Mouse (Mus musculus) CH12.LX (cell line): ENCODE results near the gene Dab2. TPM values are rescaled to one million over a fixed set of nuclear protein-coding genes. Genes with fewer than 3 reads are reported as not detected.

Source experiments
- DNase-seq: peaks from one replicate; pipeline ENCODE4 v3.0.0-alpha.2; 2013; ENCODE audit errors: extremely low read depth
- H3K27ac ChIP-seq: 2 replicates; pipeline ENCODE4 v1.5.1; 2012; ENCODE audit warnings: low read depth, mild to moderate bottlenecking, control low read depth, moderate library complexity; ENCODE audit not compliant: insufficient read depth
- H3K27me3 ChIP-seq: replicated peaks from 2 replicates; pipeline ENCODE3; 2012; ENCODE audit warnings: inconsistent platforms
- H3K36me3 ChIP-seq, 2 experiments: replicated peaks in 1 of 2; 2 replicates each; pipeline versions ENCODE3 to v1.6.1; 2012; ENCODE audit warnings: inconsistent platforms in 1 of 2, low read length in 1 of 2, mild to moderate bottlenecking in 1 of 2, mixed read lengths in 1 of 2, moderate library complexity in 1 of 2; ENCODE audit not compliant: control insufficient read depth in 1 of 2, insufficient read depth in 1 of 2
- H3K4me1 ChIP-seq, 2 experiments: 2 replicates each; pipeline ENCODE4 v1.6.1; 2012; ENCODE audit warnings: inconsistent platforms in 1 of 2, moderate library complexity in 1 of 2; ENCODE audit not compliant: insufficient read depth in 2 of 2, control insufficient read depth in 1 of 2
- H3K4me2 ChIP-seq: 2 replicates; pipeline ENCODE4 v1.6.1; 2012; ENCODE audit warnings: low read depth, mild to moderate bottlenecking, control low read depth; ENCODE audit not compliant: poor library complexity, insufficient read depth, severe bottlenecking
- H3K4me3 ChIP-seq, 3 experiments: fragments of 150-350 bp in 1 of 3; sonication (generic) in 1 of 3; replicated peaks in 1 of 3; 2 replicates each; pipeline versions ENCODE3 to v1.5.1; 2011 to 2012; ENCODE audit warnings: low read depth in 2 of 3, low read length in 2 of 3, mild to moderate bottlenecking in 2 of 3, moderate library complexity in 2 of 3, control low read depth in 1 of 3, improper control_type of control experiment in 1 of 3, inconsistent platforms in 1 of 3, mixed read lengths in 1 of 3; ENCODE audit not compliant: poor library complexity in 1 of 3
- H3K79me2 ChIP-seq: replicated peaks from 2 replicates; pipeline ENCODE4 v1.6.1; 2012; ENCODE audit warnings: mild to moderate bottlenecking, moderate library complexity; ENCODE audit not compliant: control insufficient read depth, poor library complexity, insufficient read depth, severe bottlenecking; ENCODE audit errors: extremely low read depth
- H3K9ac ChIP-seq: 2 replicates; pipeline ENCODE4 v1.6.1; 2012; ENCODE audit warnings: low read depth, mild to moderate bottlenecking, control low read depth, moderate library complexity; ENCODE audit not compliant: insufficient read depth
- H3K9me3 ChIP-seq: replicated peaks from 2 replicates; pipeline ENCODE3; 2012; ENCODE audit warnings: low read length, inconsistent platforms, mixed read lengths
- BHLHE40 ChIP-seq: IDR thresholded peaks from 2 replicates; pipeline ENCODE4 v1.6.1; 2011; ENCODE audit warnings: mild to moderate bottlenecking, low read depth, low read length, improper control_type of control experiment
- CHD1 ChIP-seq: IDR thresholded peaks from 2 replicates; pipeline ENCODE4 v1.6.1; 2012; ENCODE audit warnings: low read depth, low read length, improper control_type of control experiment, inconsistent platforms
- EP300 ChIP-seq: IDR thresholded peaks from 2 replicates; pipeline ENCODE4 v1.6.1; 2011; ENCODE audit warnings: low read length, improper control_type of control experiment
- ETS1 ChIP-seq: conservative IDR thresholded peaks from 2 replicates; pipeline ENCODE4 v1.6.1; 2012; ENCODE audit warnings: low read depth, mild to moderate bottlenecking, inconsistent platforms, low read length, improper control_type of control experiment, moderate library complexity
- HCFC1 ChIP-seq: IDR thresholded peaks from 2 replicates; pipeline ENCODE4 v1.6.1; 2012; ENCODE audit warnings: low read depth, mild to moderate bottlenecking, inconsistent platforms, low read length, improper control_type of control experiment
- IRF4 ChIP-seq: IDR thresholded peaks from 2 replicates; pipeline ENCODE4 v1.6.1; 2014; ENCODE audit warnings: low read depth, mild to moderate bottlenecking, inconsistent platforms, low read length, improper control_type of control experiment
- JUN ChIP-seq: IDR thresholded peaks from 2 replicates; pipeline ENCODE4 v1.6.1; 2011; ENCODE audit warnings: low read depth, mild to moderate bottlenecking, low read length, improper control_type of control experiment, moderate library complexity; ENCODE audit not compliant: insufficient read depth
- KAT2A ChIP-seq: IDR thresholded peaks from 2 replicates; pipeline ENCODE4 v1.6.1; 2012; ENCODE audit warnings: low read length, improper control_type of control experiment, inconsistent platforms; ENCODE audit not compliant: insufficient replicate concordance
- MAFK ChIP-seq: IDR thresholded peaks from 2 replicates; pipeline ENCODE4 v1.6.1; 2011; ENCODE audit warnings: low read length, improper control_type of control experiment; ENCODE audit not compliant: insufficient replicate concordance
- MXI1 ChIP-seq: IDR thresholded peaks from 2 replicates; pipeline ENCODE4 v1.6.1; 2011; ENCODE audit warnings: mild to moderate bottlenecking, low read depth, low read length, improper control_type of control experiment
- MYC ChIP-seq: IDR thresholded peaks from 2 replicates; pipeline ENCODE4 v1.6.1; 2011; ENCODE audit warnings: low read depth, mild to moderate bottlenecking, improper control_type of control experiment, low read length
- POLR2A ChIP-seq: IDR thresholded peaks from 2 replicates; pipeline ENCODE4 v1.6.1; 2011; ENCODE audit warnings: low read depth, mild to moderate bottlenecking, improper control_type of control experiment, low read length
- POLR2AphosphoS2 ChIP-seq: IDR thresholded peaks from 2 replicates; pipeline ENCODE4 v1.6.1; 2011; ENCODE audit warnings: low read depth, low read length, improper control_type of control experiment
- SIN3A ChIP-seq: IDR thresholded peaks from 2 replicates; pipeline ENCODE4 v1.6.1; 2012; ENCODE audit warnings: low read length, improper control_type of control experiment, inconsistent platforms
- SMC3 ChIP-seq: IDR thresholded peaks from 2 replicates; pipeline ENCODE4 v1.6.1; 2011; ENCODE audit warnings: low read depth, low read length, improper control_type of control experiment
- UBTF ChIP-seq: IDR thresholded peaks from 2 replicates; pipeline ENCODE4 v1.6.1; 2012; ENCODE audit warnings: low read depth, mild to moderate bottlenecking, inconsistent platforms, low read length, improper control_type of control experiment, moderate library complexity
- USF2 ChIP-seq: conservative IDR thresholded peaks from 2 replicates; pipeline ENCODE4 v1.6.1; 2011; ENCODE audit warnings: low read depth, low read length, improper control_type of control experiment
- ZC3H11A ChIP-seq: IDR thresholded peaks from 2 replicates; pipeline ENCODE4 v1.6.1; 2012; ENCODE audit warnings: low read depth, mild to moderate bottlenecking, inconsistent platforms, low read length, improper control_type of control experiment
- ZKSCAN1 ChIP-seq: IDR thresholded peaks from 2 replicates; pipeline ENCODE4 v1.6.1; 2012; ENCODE audit warnings: low read depth, inconsistent platforms, low read length, improper control_type of control experiment, borderline replicate concordance
- ZMIZ1 ChIP-seq: IDR thresholded peaks from 2 replicates; pipeline ENCODE4 v1.6.1; 2012; ENCODE audit warnings: low read depth, mild to moderate bottlenecking, inconsistent platforms, low read length, improper control_type of control experiment
- ZNF384 ChIP-seq: IDR thresholded peaks from 2 replicates; pipeline ENCODE4 v1.6.1; 2012; ENCODE audit warnings: low read depth, low read length, improper control_type of control experiment, inconsistent platforms
- dilution Hi-C: fragments of 300-500 bp; cut with MboI; formaldehyde crosslinking; loops from 2 replicates; pipeline ENCODE4 v1.14.3; 2020; ENCODE audit warnings: low sequenced_read_pairs; ENCODE audit not compliant: extremely low pct_unique_long_range_greater_than_20kb, extremely low pct_ligation_motif_present
- in situ Hi-C: fragments of 300-500 bp; cut with MboI; formaldehyde crosslinking; loops from 3 replicates; pipeline ENCODE4 v1.14.3; 2019; ENCODE audit warnings: low sequenced_read_pairs, low pct_ligation_motif_present, low pct_unique_long_range_greater_than_20kb, mixed read lengths
- polyA plus RNA-seq: library from polyadenylated mRNA; unstranded; fragments of >175 nt; gene quantifications from 2 replicates; pipeline ENCODE4 v1.2.1, GENCODE M21; 2012; ENCODE audit warnings: low read depth; ENCODE audit not compliant: insufficient read length
- total RNA-seq, 2 experiments: library from RNA; depleted of rRNA; stranded (reverse); fragments of 300-350 nt in 1 of 2; fragments of >200 nt in 1 of 2; gene quantifications; 2 replicates each; pipeline ENCODE4 v1.2.3; 2012 to 2014

The Dab2 gene
- total and polyA plus RNA-seq, 3 experiments: 0.17 TPM; not detected in 1

DNA sequence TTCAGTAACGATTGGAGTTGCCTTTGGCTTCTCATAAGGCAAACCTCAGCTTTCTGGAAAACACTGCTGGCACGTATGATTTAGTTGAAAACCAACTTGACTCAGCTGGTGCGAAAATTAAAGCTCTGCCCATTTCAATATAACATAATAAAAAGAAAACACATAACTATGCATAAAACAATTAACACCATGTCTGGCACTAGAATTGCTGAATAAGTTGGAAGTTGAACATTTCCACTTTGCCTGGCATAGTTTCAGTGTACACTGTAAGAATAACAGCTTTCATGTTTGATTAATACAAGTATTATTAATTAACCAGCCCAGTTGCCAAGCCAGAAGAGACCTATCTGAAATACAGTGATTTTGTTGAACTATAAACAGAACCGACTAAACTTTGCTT, 2.6 kb downstream of the Dab2 start:
- no peaks in the 10 kb centered on the region for H3K27me3 ChIP-seq
- H3K79me2 ChIP-seq: no peaks in the 10 kb centered on the region
- no peak overlapping the region for H3K4me2 ChIP-seq
- in situ Hi-C loops: no loop called here
- H3K4me1 ChIP-seq: peaks cover 6 to 10% of the 10 kb centered on the region in 2 experiments; a peak in 3 of 4 replicates
- no peak for TF ChIP-seq BHLHE40
- TF ChIP-seq MYC: no peak
- no peak for TF ChIP-seq SIN3A
- TF ChIP-seq POLR2A: no peak
- no peak for TF ChIP-seq KAT2A
- TF ChIP-seq ZC3H11A: no peak
- no peak for TF ChIP-seq ZKSCAN1
- no peak for TF ChIP-seq MXI1
- TF ChIP-seq HCFC1: no peak
- TF ChIP-seq ZNF384: no peak
- TF ChIP-seq POLR2AphosphoS2: no peak
- no peak for TF ChIP-seq ZMIZ1
- TF ChIP-seq ETS1: no peak
- no peak for TF ChIP-seq CHD1
- no peak for TF ChIP-seq UBTF
- no peak for TF ChIP-seq USF2
- no peak for TF ChIP-seq MAFK
- TF ChIP-seq SMC3: no peak
- no peak for TF ChIP-seq EP300
- DNase-seq: no peak
- H3K36me3 ChIP-seq: no peaks in the 10 kb centered on the region
- H3K4me3 ChIP-seq: no peak overlapping the region
- no peak overlapping the region for H3K27ac ChIP-seq
- H3K9me3 ChIP-seq: no peaks in the 10 kb centered on the region
- dilution Hi-C loops: no loop called here
- no peak overlapping the region for H3K9ac ChIP-seq

DNA sequence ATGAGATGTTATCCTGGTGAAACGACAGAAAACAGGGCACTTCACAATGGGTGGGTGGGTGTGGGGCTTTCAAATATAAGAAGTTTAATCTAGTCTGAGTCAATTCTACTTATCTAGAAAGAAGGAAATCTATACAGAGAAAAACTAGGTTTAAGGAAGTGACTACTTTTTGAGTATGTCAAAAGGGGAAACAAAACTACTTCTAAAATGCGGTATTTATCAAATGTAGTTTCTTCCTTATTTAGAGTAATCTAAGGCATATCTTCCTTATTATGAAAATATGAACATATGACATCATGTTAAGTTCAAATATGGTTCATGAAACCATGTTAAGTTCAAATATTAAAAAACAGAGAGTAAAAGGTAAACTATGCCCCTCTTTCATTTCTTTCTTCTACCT, 4.2 kb downstream of the Dab2 start:
- Histone ChIP-seq H3K27ac (no peak overlapping the region), H3K36me3 (no peaks in the 10 kb centered on the region), H3K4me2 (no peak overlapping the region), H3K27me3 (no peaks in the 10 kb centered on the region), H3K79me2 (no peaks in the 10 kb centered on the region), H3K4me3 (no peak overlapping the region), H3K4me1 (peaks cover 6 to 10% of the 10 kb centered on the region in 2 experiments; a peak in 3 of 4 replicates), H3K9ac (no peak overlapping the region), H3K9me3 (no peaks in the 10 kb centered on the region)
- dilution Hi-C loops: no loop called here
- in situ Hi-C loops: no loop called here
- TF ChIP-seq USF2 (no peak), IRF4 (no peak), EP300 (peak; percentile 40; the same call in 1 of the 2 replicates), JUN (no peak)
- no peak for DNase-seq
